Mouse (Mus musculus) CD4-positive helper T cell, adult 2 months (primary cell): ENCODE measurements around the gene Tle3.
A peak's percentile ranks its signal among the peaks of the same experiment; 100 is the strongest.

Experiments used
- DNase-seq: peaks from one replicate; pipeline ENCODE4 v3.0.0-alpha.2; 2012; ENCODE audit warnings: low read depth, missing footprints, low spot score

The Tle3 gene

DNA sequence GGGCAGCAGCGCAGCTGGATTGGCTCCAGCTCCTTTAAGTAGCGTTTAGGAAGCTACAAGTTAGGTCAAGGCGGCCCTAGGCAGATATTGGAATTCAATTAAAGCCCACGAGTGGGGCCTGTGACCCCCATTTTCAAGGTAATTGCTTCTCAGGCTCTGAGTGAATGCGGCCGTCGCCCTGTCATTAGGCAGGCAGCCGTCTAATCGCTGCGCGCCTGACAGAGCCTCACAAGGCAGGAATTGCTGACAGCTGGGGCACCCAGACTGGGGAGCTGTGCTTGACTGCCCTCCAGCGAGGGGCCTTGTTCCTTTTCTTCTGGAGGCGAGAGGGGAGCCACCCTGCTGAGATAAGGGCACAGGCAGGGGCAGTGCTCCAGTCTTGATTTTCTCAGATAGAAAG is 24.3 kb downstream of the Tle3 start:
- DNase-seq: no peak

DNA sequence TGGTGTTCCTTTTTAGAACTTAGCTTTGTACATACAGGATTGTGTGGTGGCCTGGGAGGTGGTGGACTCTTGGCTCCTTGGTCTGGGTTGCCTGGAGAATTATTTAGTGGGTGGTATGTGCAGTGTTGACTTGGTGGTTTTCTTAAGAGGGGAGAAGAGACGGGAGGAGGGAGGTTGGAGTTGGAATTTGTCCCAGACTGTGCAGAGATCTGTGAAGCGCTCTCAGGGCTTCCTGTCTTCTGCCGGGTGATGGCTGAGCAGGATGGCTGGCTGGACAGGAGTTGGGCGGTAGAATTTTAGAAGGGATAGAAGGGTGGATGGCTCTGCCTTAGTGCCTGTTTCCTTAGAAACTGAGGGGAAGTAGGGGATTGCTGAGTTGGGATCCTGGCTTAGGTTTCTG is 25.0 kb downstream of the Tle3 start:
- DNase-seq: no peak

DNA sequence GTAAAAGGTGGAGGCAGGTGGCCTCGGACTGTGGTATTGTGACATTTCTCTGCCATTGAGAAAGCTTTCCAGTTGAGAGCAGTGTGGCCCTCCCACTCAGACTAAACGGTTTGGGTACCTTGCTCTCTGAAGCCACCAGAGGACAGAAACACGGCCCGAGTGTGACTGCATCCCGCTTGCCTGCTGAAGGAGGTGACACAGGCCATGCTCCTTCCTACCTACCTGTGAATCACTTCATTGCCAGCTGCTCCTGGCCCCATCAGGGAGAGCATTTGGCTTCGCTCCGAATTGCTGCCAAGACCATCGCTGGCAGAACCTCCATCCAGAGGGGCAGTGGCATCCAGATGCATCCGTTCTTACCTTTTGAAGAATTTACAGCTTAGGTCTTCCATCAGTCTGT is 26.0 kb downstream of the Tle3 start:
- no peak for DNase-seq

GRCm38 (mm10) chr9:61400132-61400531 is 28.0 kb downstream of the Tle3 start:
- no peak for DNase-seq

DNA sequence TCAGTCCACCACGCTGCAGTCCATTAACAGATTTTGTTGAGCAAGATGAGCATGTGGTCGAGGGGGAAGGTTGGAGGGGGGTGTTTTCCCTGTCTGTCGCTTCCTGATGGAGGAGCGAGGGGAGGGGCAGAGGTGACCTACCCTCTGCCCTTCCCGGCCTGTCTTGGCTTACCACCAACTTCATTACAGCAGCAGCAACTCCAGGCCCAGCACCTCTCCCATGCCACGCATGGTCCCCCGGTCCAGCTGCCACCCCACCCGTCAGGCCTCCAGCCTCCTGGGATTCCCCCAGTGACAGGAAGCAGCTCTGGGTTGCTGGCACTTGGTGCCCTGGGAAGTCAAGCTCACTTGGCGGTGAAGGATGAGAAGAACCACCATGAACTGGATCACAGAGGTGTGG is 29.5 kb downstream of the Tle3 start:
- DNase-seq: no peak

- DNase-seq: no peak
Observed at GRCm38 (mm10) chr9:61402268-61402667, 30.1 kb downstream of the Tle3 start.

- no peak for DNase-seq
Observed at GRCm38 (mm10) chr9:61402716-61403115, 30.6 kb downstream of the Tle3 start.

GRCm38 (mm10) chr9:61403866-61404614 is 31.9 kb downstream of the Tle3 start:
- DNase-seq: no peak

- DNase-seq: no peak
Observed at GRCm38 (mm10) chr9:61404615-61404980, 32.4 kb downstream of the Tle3 start.

DNA sequence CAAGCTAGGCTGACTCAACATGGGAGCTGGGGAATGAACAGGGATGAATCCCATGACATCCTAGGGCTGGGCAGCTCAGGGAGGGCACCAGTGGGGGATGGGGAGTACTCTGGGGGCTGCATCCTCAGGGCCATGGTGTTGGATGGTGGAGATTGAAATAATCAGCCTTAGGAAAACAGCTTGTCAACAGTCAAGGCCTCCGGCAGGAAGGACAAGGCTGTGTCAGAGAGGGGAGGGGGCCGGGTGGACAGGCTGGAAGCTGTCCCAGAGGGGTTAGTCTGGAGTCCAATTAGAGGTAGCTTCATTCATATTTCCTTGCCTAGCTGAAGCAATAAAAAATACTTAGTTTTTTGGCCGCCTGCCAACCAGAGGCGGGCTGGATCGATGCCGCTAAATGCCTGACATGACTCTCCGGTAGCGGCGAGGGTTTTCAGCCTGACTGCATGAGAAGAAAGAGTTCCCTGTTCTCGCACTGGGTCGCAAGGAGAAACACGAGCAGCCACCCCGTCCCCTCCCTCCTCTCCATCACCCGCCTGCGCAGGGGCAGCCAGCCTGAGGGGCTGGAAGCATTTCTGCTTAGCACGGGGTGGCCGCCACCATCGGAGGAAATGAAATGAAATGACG is 32.9 kb downstream of the Tle3 start:
- no peak for DNase-seq

DNA sequence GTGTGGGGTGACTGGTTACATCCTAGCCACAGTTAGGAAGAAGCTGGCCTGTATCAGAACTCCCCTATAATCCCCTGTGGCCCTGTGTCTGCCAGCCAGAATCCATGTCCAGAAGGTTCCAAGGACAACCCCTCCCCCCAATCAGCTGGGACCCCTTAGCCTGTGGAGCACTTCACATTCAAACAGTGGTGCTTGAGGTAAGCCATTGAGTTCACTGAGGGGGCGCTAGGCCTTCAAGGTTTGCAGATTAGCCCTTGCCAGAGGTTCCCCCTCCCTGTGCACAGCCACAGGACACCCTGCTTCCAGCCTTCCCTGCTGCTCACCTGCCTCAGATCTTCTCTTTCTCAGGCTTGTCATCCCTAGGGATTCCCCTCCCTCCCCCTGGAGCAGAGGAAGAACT is 34.2 kb downstream of the Tle3 start:
- no peak for DNase-seq

DNA sequence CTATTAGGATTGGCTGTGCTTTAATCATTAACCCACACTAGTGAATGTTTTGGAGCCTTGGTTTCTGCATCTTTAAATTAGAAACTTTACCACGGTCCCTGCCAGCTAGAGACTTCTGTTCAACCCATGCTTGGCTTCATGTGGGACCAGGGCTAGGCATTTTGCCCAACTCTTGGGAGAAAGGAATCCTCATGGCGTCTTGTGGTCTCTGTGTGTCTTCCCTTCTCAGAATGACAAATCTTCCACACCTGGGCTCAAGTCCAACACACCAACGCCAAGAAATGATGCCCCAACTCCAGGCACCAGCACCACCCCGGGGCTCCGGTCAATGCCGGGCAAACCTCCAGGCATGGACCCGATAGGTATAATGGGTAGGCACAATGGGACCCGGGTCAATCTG is 36.9 kb downstream of the Tle3 start:
- DNase-seq: no peak

- no peak for DNase-seq
Observed at GRCm38 (mm10) chr9:61413665-61414456, 41.7 kb downstream of the Tle3 start.

DNA sequence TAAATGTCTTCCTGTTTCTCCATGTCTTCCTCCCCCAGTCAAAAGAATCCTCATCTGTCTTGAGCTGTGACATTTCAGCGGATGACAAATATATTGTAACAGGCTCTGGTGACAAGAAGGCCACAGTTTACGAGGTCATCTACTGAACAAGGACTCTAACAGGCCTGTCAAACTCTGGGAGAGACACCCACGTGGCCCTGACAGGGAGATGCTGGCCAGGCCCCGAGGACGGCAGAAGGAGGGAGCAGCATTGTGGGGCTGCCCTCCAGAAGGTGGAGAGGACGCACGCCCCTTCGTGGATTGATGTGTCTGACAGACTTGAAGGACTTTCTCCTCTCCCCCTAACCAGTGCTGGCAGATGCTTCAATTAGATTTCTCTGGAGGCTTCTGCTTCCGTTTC is 44.4 kb downstream of the Tle3 start:
- DNase-seq: no peak

DNA sequence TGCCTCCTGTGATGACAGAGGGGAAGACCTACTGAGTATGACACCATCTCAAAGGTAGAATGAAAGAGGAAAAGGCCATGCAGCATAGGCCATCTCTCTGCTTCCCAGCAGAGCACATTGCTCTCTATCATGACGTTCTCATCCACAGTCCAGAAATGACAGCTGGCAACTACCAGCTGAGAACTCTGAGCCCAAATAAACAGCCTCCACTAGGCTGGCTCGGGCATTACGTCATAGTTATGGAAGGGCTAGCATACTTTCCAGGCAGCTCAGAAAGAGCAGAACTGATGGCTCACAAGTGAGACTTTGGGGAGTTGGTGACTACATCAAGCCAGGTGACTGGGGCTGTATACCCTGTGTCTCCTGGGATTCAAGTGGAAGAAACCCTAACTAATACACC is 49.5 kb downstream of the Tle3 start:
- no peak for DNase-seq

GRCm38 (mm10) chr9:61424245-61424644 is 52.1 kb downstream of the Tle3 start:
- DNase-seq: no peak

DNA sequence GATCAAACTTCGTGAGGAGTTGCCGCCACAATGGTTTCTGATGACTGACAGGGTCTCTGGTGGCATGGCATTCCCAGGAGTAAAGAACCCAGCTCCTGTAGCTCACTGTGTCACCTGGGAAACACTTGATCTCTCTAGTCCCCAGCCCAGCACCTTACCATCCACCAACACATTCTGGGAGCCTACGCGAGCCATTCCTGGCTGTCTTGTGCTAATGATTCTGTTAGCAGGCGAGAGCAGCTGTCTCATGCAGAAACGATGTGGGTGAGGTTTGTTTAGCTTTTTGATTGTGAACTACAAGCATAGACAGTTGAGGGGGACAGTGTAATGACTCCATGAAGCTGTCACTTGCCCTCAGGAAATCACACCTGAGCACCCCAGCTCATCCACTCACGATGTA is 54.3 kb downstream of the Tle3 start:
- no peak for DNase-seq

GRCm38 (mm10) chr9:61427051-61427450 is 54.9 kb downstream of the Tle3 start:
- DNase-seq: peak; percentile 84

- DNase-seq: no peak
Observed at GRCm38 (mm10) chr9:61427901-61428300, 55.7 kb downstream of the Tle3 start.

GRCm38 (mm10) chr9:61431830-61432229 is 59.7 kb downstream of the Tle3 start:
- no peak for DNase-seq

- no peak for DNase-seq
Observed at GRCm38 (mm10) chr9:61433206-61433605, 61.0 kb downstream of the Tle3 start.

GRCm38 (mm10) chr9:61434062-61434461 is 61.9 kb downstream of the Tle3 start:
- no peak for DNase-seq
